Mouse (Mus musculus): Measurements from ENCODE around the gene Cyp4f17. TPM values are rescaled to one million over a fixed set of nuclear protein-coding genes. Genes with fewer than 3 reads are reported as not detected.
A peak's percentile ranks its signal among the peaks of the same experiment; 100 is the strongest.

Cyp4f17 gene
- polyA plus RNA-seq (2014; fragmentation: Nextera tagmentation; extraction: Ambion mirVana): 5.4 and 5.9 TPM in 2 replicates

DNA sequence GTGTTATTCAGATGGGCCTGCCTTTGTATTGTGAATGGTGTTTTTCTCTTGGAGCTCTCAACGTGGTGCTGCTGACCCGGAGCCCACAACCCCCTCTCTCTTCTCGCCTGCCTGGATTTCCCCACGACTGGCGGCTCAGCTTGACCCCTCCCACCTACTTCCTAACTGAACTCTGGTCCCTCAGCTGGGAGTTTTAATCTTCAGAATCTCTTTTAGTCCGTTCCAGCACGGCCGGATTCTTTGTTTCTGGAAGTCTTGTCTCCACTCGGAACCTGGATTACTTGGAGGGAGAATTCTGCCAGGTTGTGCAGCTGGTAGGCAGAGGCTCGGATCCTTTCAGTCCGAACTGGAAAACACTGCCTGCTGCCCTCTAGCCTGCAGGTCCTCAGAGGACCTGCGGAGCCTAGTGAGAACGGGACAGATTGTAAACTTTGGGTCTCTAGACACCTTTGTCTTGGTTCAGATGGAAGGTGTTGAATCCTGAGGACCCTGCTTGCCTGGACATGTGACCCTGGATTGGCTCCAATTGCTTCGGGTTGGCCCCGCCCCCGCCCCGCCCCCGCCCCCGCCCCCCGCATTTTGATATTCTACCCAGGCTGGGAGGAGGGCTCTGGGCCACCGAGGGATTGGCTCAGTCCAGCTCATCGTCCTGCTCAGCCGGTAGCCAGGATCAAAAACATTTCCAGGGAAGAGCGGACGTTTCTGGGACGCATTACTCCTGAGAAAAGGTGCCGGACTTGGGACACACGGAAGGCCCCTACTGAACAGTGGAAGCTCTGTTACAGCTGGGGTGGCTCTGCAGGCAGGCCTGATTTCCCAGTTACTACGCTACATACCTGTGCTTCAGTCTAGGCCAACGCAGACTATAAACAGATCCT, at the start of gene Cyp4f17:
TSS of gene Cyp4f17 (plus strand) at position 200 of the 878 bp plus-strand sequence.
- Histone ChIP-seq H3K9ac (peak within 1 kb of the TSS; percentile 65), H3K4me1 (ENCODE audit: insufficient read depth) (peaks cover 4% of the 10 kb centered on the region; the same call in 1 of the 2 replicates), H3K4me3 (ENCODE audit: low read depth, low read length) (peak within 1 kb of the TSS; percentile 52), H3K4me2 (peak within 1 kb of the TSS; percentile 91), H3K9me3 (ENCODE audit: low read depth, low read length) (no peaks in the 10 kb centered on the region), H3K27me3 (ENCODE audit: insufficient read depth, low read length) (no peaks in the 10 kb centered on the region), H3K27ac (ENCODE audit: low read depth) (peak within 1 kb of the TSS; percentile 75), H3K36me3 (ENCODE audit: insufficient read depth) (no peaks in the 10 kb centered on the region)
- WGBS: under 1% methylated on average over 30 of the region's 30 CpGs
- peak; percentile 92 for ATAC-seq (ENCODE audit: insufficient read depth)
- TF ChIP-seq CTCF (IDR thresholded peaks at IDR 0.05; ENCODE audit: low read depth): no peak
- peak; percentile 79 for DNase-seq

DNA sequence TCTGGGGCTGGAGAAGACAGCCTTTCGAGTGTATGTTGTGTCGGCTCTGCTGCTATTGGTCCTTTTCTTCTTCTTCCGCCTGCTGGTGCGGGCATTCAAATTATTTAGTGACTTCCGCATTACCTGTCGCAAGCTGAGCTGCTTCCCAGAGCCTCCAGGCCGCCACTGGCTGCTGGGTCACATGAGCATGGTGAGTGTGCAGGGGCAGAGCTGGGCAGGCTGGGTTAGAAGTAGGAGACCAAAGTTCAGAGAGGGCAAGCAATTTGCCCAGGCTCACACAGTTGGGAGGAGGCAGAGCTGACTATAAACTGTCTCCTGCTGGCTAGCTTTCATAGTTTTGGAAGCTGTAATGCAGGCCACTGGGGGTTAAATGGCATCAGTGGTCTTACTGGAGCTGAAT, 37.4 kb upstream of the Cyp4f17 start:
- TF ChIP-seq CTCF (IDR thresholded peaks at IDR 0.05; ENCODE audit: low read depth): no peak
- Histone ChIP-seq H3K4me3 (ENCODE audit: low read depth, low read length) (no peak overlapping the region), H3K27ac (ENCODE audit: low read depth) (no peak overlapping the region), H3K9me3 (ENCODE audit: low read depth, low read length) (no peaks in the 10 kb centered on the region), H3K27me3 (ENCODE audit: insufficient read depth, low read length) (no peaks in the 10 kb centered on the region), H3K36me3 (ENCODE audit: insufficient read depth) (no peaks in the 10 kb centered on the region), H3K9ac (no peak overlapping the region), H3K4me1 (ENCODE audit: insufficient read depth) (no peaks in the 10 kb centered on the region), H3K4me2 (no peak overlapping the region)
- ATAC-seq (ENCODE audit: insufficient read depth) (no peak), DNase-seq (no peak)
- WGBS: 46% methylated on average over 7 of the region's 7 CpGs

DNA sequence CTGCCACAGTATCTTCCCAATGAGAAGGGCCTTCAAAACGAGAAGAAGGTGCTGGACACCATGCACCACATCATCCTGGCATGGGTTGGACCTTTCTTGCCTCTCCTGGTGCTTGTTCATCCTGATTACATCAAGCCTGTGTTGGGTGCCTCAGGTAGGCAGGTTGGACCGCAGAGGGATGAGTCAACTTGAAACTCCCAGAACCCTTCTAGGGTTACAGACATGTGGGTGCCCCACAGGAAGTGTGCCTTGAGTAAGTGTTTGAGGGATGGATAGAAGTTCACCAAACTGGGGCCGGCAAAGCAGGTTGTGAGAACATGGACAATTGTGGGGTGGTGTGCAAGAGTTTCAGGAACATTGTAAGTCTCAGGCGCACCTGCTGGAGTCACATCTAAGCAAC, 35.1 kb upstream of the Cyp4f17 start:
- DNase-seq (no peak), ATAC-seq (ENCODE audit: insufficient read depth) (no peak)
- H3K4me1 ChIP-seq (ENCODE audit: insufficient read depth): no peaks in the 10 kb centered on the region
- H3K4me3 ChIP-seq (ENCODE audit: low read depth, low read length): no peak overlapping the region
- H3K9ac ChIP-seq: no peak overlapping the region
- H3K36me3 ChIP-seq (ENCODE audit: insufficient read depth): no peaks in the 10 kb centered on the region
- no peak overlapping the region for H3K27ac ChIP-seq (ENCODE audit: low read depth)
- no peaks in the 10 kb centered on the region for H3K27me3 ChIP-seq (ENCODE audit: insufficient read depth, low read length)
- H3K9me3 ChIP-seq (ENCODE audit: low read depth, low read length): no peaks in the 10 kb centered on the region
- 78% methylated on average over 4 of the region's 4 CpGs for WGBS
- TF ChIP-seq CTCF (IDR thresholded peaks at IDR 0.05; ENCODE audit: low read depth): no peak
- H3K4me2 ChIP-seq: no peak overlapping the region

DNA sequence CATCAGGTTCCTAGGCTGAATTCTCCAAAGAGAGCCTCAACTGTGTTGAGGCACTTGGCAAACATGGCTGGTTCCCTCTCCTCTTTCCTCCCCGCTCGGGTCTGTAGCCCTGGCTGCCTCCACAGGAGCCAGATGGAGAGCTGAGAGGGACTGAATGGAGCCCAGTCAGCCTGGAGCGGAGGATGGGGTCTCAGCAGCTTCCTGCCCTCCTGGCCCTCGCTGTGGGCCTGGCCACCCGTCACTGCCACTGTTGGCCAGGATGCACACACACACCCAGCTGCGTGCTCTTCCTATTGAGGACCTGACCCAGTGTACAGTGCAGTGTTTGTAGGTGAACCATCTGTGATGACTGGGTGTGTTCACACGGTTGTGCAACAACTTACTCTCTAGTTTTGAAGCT, 33.7 kb upstream of the Cyp4f17 start:
- no peak for TF ChIP-seq CTCF (IDR thresholded peaks at IDR 0.05; ENCODE audit: low read depth)
- no peaks in the 10 kb centered on the region for H3K36me3 ChIP-seq (ENCODE audit: insufficient read depth)
- DNase-seq (no peak), ATAC-seq (ENCODE audit: insufficient read depth) (no peak)
- no peak overlapping the region for H3K4me3 ChIP-seq (ENCODE audit: low read depth, low read length)
- 49% methylated on average over 7 of the region's 7 CpGs for WGBS
- no peaks in the 10 kb centered on the region for H3K4me1 ChIP-seq (ENCODE audit: insufficient read depth)
- no peak overlapping the region for H3K9ac ChIP-seq
- H3K27ac ChIP-seq (ENCODE audit: low read depth): no peak overlapping the region
- no peak overlapping the region for H3K4me2 ChIP-seq
- no peaks in the 10 kb centered on the region for H3K9me3 ChIP-seq (ENCODE audit: low read depth, low read length)
- H3K27me3 ChIP-seq (ENCODE audit: insufficient read depth, low read length): no peaks in the 10 kb centered on the region

DNA sequence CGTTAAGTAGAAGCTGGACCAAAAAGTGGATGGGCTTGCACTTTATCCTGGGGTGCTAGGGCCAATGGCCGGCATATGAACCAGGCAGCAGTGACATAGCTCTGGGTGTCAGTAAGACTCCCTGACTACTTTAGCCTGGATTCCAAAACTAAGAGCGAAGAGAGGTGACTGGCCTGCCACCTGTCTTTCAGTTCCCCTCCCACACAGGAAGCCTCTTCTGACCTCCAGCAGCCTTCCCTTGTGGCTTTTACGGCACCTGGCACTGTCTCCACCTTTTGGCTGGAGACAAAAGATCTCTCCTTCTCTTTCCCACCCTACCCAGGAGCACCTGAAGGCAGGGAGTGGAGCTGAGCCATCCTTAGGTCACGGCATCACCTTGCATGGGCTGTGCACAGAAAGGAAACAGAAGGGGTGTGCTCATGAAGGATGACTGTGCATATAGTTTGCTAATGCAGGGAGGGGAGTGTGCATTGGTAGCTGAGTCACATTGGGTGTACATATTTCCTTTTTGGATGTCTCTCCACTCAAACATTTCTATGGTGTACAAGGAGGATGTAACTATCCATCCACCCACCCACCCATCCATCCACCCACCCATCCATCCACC, 30.8 kb upstream of the Cyp4f17 start:
- Histone ChIP-seq H3K27ac (ENCODE audit: low read depth) (no peak overlapping the region), H3K4me3 (ENCODE audit: low read depth, low read length) (no peak overlapping the region), H3K4me1 (ENCODE audit: insufficient read depth) (no peaks in the 10 kb centered on the region), H3K4me2 (no peak overlapping the region), H3K27me3 (ENCODE audit: insufficient read depth, low read length) (no peaks in the 10 kb centered on the region), H3K9ac (no peak overlapping the region), H3K36me3 (ENCODE audit: insufficient read depth) (no peaks in the 10 kb centered on the region), H3K9me3 (ENCODE audit: low read depth, low read length) (no peaks in the 10 kb centered on the region)
- TF ChIP-seq CTCF (IDR thresholded peaks at IDR 0.05; ENCODE audit: low read depth): no peak
- DNase-seq (no peak), ATAC-seq (ENCODE audit: insufficient read depth) (no peak)
- 73% methylated on average over 5 of the region's 5 CpGs for WGBS

DNA sequence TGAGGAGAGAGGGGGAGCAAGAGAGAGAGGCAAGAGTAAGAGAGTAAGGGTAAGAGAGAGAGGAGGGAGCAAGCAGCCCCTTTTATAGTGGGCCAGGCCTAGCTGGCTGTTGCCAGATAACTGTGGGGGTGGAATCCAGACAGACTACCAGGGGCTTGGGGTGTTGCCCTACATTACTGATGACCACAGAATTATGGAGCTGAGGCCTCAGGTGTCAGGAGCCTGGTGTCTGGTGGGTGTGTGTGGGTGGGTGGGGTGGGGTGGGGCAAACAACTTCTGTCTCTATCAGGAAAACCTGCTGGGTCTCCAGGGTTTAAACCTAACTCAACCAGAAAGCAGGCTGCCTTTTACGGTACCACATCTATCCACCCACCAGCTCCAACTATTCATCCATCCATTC, 28.6 kb upstream of the Cyp4f17 start:
- no peaks in the 10 kb centered on the region for H3K27me3 ChIP-seq (ENCODE audit: insufficient read depth, low read length)
- H3K4me2 ChIP-seq: no peak overlapping the region
- H3K36me3 ChIP-seq (ENCODE audit: insufficient read depth): no peaks in the 10 kb centered on the region
- no peak overlapping the region for H3K4me3 ChIP-seq (ENCODE audit: low read depth, low read length)
- H3K27ac ChIP-seq (ENCODE audit: low read depth): no peak overlapping the region
- WGBS: 86% methylated on average over 1 of the region's 1 CpGs
- ATAC-seq (ENCODE audit: insufficient read depth) (no peak), DNase-seq (no peak)
- H3K9ac ChIP-seq: no peak overlapping the region
- TF ChIP-seq CTCF (IDR thresholded peaks at IDR 0.05; ENCODE audit: low read depth): no peak
- no peaks in the 10 kb centered on the region for H3K9me3 ChIP-seq (ENCODE audit: low read depth, low read length)
- no peaks in the 10 kb centered on the region for H3K4me1 ChIP-seq (ENCODE audit: insufficient read depth)

DNA sequence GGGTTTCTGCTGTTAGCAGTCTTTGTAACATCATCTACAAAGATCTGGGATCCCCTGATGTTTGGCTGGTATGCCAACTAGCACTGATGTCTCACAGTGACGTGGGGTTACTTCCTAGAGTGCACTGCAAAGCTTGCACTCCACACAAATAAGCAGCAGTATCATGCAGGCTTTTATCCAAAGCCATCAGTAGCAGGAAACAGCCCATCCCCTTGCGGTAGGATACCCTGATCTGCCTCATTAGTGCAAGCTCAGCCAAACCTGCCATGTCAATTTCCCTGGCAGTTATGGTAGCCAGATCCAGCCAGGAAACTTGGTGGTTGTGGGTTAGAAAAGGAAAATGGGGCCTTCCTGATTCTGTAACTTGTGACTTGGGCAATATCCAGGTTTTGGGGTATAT, 27.1 kb upstream of the Cyp4f17 start:
- Histone ChIP-seq H3K4me2 (no peak overlapping the region), H3K9ac (no peak overlapping the region), H3K36me3 (ENCODE audit: insufficient read depth) (no peaks in the 10 kb centered on the region), H3K4me1 (ENCODE audit: insufficient read depth) (no peaks in the 10 kb centered on the region), H3K27ac (ENCODE audit: low read depth) (no peak overlapping the region), H3K4me3 (ENCODE audit: low read depth, low read length) (no peak overlapping the region), H3K27me3 (ENCODE audit: insufficient read depth, low read length) (peaks cover 6% of the 10 kb centered on the region; the same call in 1 of the 2 replicates), H3K9me3 (ENCODE audit: low read depth, low read length) (no peaks in the 10 kb centered on the region)
- no peak for TF ChIP-seq CTCF (IDR thresholded peaks at IDR 0.05; ENCODE audit: low read depth)
- 57% methylated on average over 2 of the region's 2 CpGs for WGBS
- ATAC-seq (ENCODE audit: insufficient read depth) (no peak), DNase-seq (no peak)

All from lung, embryonic 14.5 days (tissue).